Mouse (Mus musculus) myocyte (in vitro differentiated cells): ENCODE results near the gene Vsig10. TPM values are rescaled to one million over a fixed set of nuclear protein-coding genes. Genes with fewer than 3 reads are reported as not detected.

Source experiments
- H3K27me3 ChIP-seq: one replicate; pipeline ENCODE4 v1.6.1; 2011; ENCODE audit not compliant: control insufficient read depth, insufficient read depth, insufficient read length
- H3K36me3 ChIP-seq: one replicate; pipeline ENCODE4 v1.6.1; 2011; ENCODE audit not compliant: control insufficient read depth, insufficient read depth
- H3K4me2 ChIP-seq: one replicate; pipeline ENCODE4 v1.6.1; 2011; ENCODE audit warnings: low read depth, control low read depth
- H3K4me3 ChIP-seq: one replicate; pipeline ENCODE4 v1.5.1; 2011; ENCODE audit warnings: mild to moderate bottlenecking, control low read depth, moderate library complexity
- H3K79me2 ChIP-seq: one replicate; pipeline ENCODE4 v1.6.1; 2011; ENCODE audit not compliant: control insufficient read depth, insufficient read depth
- H3ac ChIP-seq: one replicate; pipeline ENCODE4 v1.6.1; 2011; ENCODE audit not compliant: control insufficient read depth, insufficient read length
- CEBPB ChIP-seq: IDR thresholded peaks from 2 replicates; pipeline ENCODE4 v1.6.1; 2011; ENCODE audit warnings: mild to moderate bottlenecking, moderate library complexity; ENCODE audit not compliant: poor library complexity, insufficient read depth, severe bottlenecking
- E2F4 ChIP-seq: IDR thresholded peaks from one replicate; pipeline ENCODE4 v1.6.1; 2011; ENCODE audit warnings: mild to moderate bottlenecking, control low read depth, moderate library complexity; ENCODE audit not compliant: insufficient read depth
- MAX ChIP-seq: IDR thresholded peaks from one replicate; pipeline ENCODE4 v1.6.1; 2011; ENCODE audit warnings: low read depth, mild to moderate bottlenecking, control low read depth
- MYOD1 ChIP-seq, 3 experiments: IDR thresholded peaks; one replicate each; pipeline ENCODE4 v1.6.1; 2011; ENCODE audit warnings: control low read depth in 2 of 3, low read depth in 2 of 3, mild to moderate bottlenecking in 2 of 3, moderate library complexity in 1 of 3; ENCODE audit not compliant: insufficient read length in 2 of 3, control insufficient read depth in 1 of 3
- MYOG ChIP-seq, 3 experiments: IDR thresholded peaks; one replicate each; pipeline ENCODE4 v1.6.1; 2011; ENCODE audit warnings: control low read depth in 2 of 3, low read depth in 2 of 3, mild to moderate bottlenecking in 2 of 3; ENCODE audit not compliant: insufficient read length in 2 of 3, control insufficient read depth in 1 of 3, insufficient read depth in 1 of 3
- POLR2A ChIP-seq: IDR thresholded peaks from one replicate; pipeline ENCODE4 v1.6.1; 2011; ENCODE audit warnings: low read depth, mild to moderate bottlenecking, control low read depth, moderate library complexity; ENCODE audit not compliant: insufficient read length
- POLR2AphosphoS2 ChIP-seq: IDR thresholded peaks from one replicate; pipeline ENCODE4 v1.6.1; 2011; ENCODE audit warnings: low read depth, control low read depth; ENCODE audit not compliant: insufficient read length
- REST ChIP-seq: IDR thresholded peaks from one replicate; pipeline ENCODE4 v1.6.1; 2011; ENCODE audit warnings: mild to moderate bottlenecking, control low read depth, moderate library complexity; ENCODE audit not compliant: insufficient read depth, insufficient read length
- SRF ChIP-seq: IDR thresholded peaks from one replicate; pipeline ENCODE4 v1.6.1; 2011; ENCODE audit warnings: low read depth; ENCODE audit not compliant: control insufficient read depth, insufficient read length
- TCF12 ChIP-seq: IDR thresholded peaks from one replicate; pipeline ENCODE4 v1.6.1; 2011; ENCODE audit warnings: mild to moderate bottlenecking, control low read depth; ENCODE audit not compliant: poor library complexity, insufficient read depth, severe bottlenecking
- TCF3 ChIP-seq: IDR thresholded peaks from one replicate; pipeline ENCODE4 v1.6.1; 2011; ENCODE audit warnings: low read depth, control low read depth; ENCODE audit not compliant: insufficient read length
- USF1 ChIP-seq: IDR thresholded peaks from one replicate; pipeline ENCODE4 v1.6.1; 2011; ENCODE audit warnings: low read depth, mild to moderate bottlenecking, control low read depth, moderate library complexity
- polyA plus RNA-seq: library from polyadenylated mRNA; unstranded; fragments of >200 nt; fragmentation: generic; extraction: Trizol; gene quantifications from one replicate; pipeline ENCODE4 v1.2.1, GENCODE M21; 2012; ENCODE audit warnings: missing spikeins

Vsig10 gene
- polyA plus RNA-seq, 1 experiment: 2.2 TPM

- TF ChIP-seq MYOG (IDR thresholded peaks at IDR 0.05; ENCODE audit: control insufficient read depth in 1 of 3, insufficient read depth in 1 of 3, insufficient read length in 2 of 3, low read depth in 2 of 3): no peak
- TF ChIP-seq REST: no peak
- no peak for TF ChIP-seq TCF3
- TF ChIP-seq USF1: no peak
- no peak for TF ChIP-seq SRF
- TF ChIP-seq CEBPB: no peak
- TF ChIP-seq POLR2A: no peak
- no peak for TF ChIP-seq TCF12
- no peak for TF ChIP-seq MYOD1 (IDR thresholded peaks at IDR 0.05; ENCODE audit: control insufficient read depth in 1 of 3, insufficient read length in 2 of 3, low read depth in 2 of 3)
- Histone ChIP-seq H3K4me2 (no peak overlapping the region), H3ac (no peak overlapping the region), H3K79me2 (peaks cover 8% of the 10 kb centered on the region), H3K27me3 (peaks cover 11% of the 10 kb centered on the region), H3K36me3 (no peaks in the 10 kb centered on the region), H3K4me3 (no peak overlapping the region)
Measured at GRCm38 (mm10) chr5:117390895-117391294, 72.0 kb downstream of the Vsig10 start.

DNA sequence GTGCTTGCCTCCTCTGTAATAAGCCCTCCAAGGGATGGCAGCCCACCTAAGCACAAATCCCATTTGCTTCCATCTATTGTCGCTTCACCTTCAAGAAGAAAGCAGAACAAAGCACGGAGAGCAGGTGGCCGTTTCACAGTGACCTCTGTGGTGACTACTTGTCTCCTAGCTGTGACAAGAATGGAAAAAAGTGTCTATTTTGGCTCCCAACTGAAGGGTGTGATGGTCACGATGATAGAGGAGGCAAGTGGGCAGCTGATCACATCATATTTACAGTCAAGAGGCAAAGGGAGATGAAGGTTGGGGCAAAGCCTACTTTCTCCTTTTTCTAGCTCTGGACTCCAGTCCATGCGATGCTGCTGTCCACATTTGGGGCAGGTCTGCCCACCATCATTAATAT, 77.0 kb downstream of the Vsig10 start:
- Histone ChIP-seq H3K27me3 (peaks cover 17% of the 10 kb centered on the region), H3K4me3 (no peak overlapping the region), H3K4me2 (no peak overlapping the region), H3K36me3 (no peaks in the 10 kb centered on the region), H3K79me2 (no peaks in the 10 kb centered on the region), H3ac (no peak overlapping the region)
- TF ChIP-seq TCF12 (no peak), POLR2AphosphoS2 (no peak), MYOD1 (IDR thresholded peaks at IDR 0.05; ENCODE audit: control insufficient read depth in 1 of 3, insufficient read length in 2 of 3, low read depth in 2 of 3) (no peak), E2F4 (no peak), CEBPB (no peak), REST (no peak), MAX (no peak), USF1 (no peak)

GRCm38 (mm10) chr5:117396596-117397014, 77.7 kb downstream of the Vsig10 start:
- Histone ChIP-seq H3K4me3 (no peak overlapping the region), H3K36me3 (no peaks in the 10 kb centered on the region), H3K27me3 (peaks cover 17% of the 10 kb centered on the region), H3K79me2 (no peaks in the 10 kb centered on the region), H3K4me2 (no peak overlapping the region), H3ac (no peak overlapping the region)
- TF ChIP-seq CEBPB: no peak
- no peak for TF ChIP-seq MAX
- no peak for TF ChIP-seq SRF
- no peak for TF ChIP-seq MYOD1 (IDR thresholded peaks at IDR 0.05; ENCODE audit: control insufficient read depth in 1 of 3, insufficient read length in 2 of 3, low read depth in 2 of 3)
- TF ChIP-seq POLR2A: no peak
- no peak for TF ChIP-seq USF1
- no peak for TF ChIP-seq MYOG (IDR thresholded peaks at IDR 0.05; ENCODE audit: control insufficient read depth in 1 of 3, insufficient read depth in 1 of 3, insufficient read length in 2 of 3, low read depth in 2 of 3)
- no peak for TF ChIP-seq POLR2AphosphoS2
- TF ChIP-seq TCF3: no peak
- no peak for TF ChIP-seq TCF12
- no peak for TF ChIP-seq REST
- TF ChIP-seq E2F4: no peak

- Histone ChIP-seq H3K4me2 (no peak overlapping the region), H3ac (no peak overlapping the region), H3K36me3 (no peaks in the 10 kb centered on the region), H3K27me3 (peaks cover 17% of the 10 kb centered on the region), H3K4me3 (no peak overlapping the region), H3K79me2 (no peaks in the 10 kb centered on the region)
- TF ChIP-seq POLR2AphosphoS2: no peak
- no peak for TF ChIP-seq POLR2A
- no peak for TF ChIP-seq USF1
- no peak for TF ChIP-seq TCF3
- TF ChIP-seq SRF: no peak
- TF ChIP-seq MYOD1 (IDR thresholded peaks at IDR 0.05; ENCODE audit: control insufficient read depth in 1 of 3, insufficient read length in 2 of 3, low read depth in 2 of 3): no peak
- TF ChIP-seq REST: no peak
- TF ChIP-seq MAX: no peak
- TF ChIP-seq CEBPB: no peak
- TF ChIP-seq TCF12: no peak
- TF ChIP-seq E2F4: no peak
- TF ChIP-seq MYOG (IDR thresholded peaks at IDR 0.05; ENCODE audit: control insufficient read depth in 1 of 3, insufficient read depth in 1 of 3, insufficient read length in 2 of 3, low read depth in 2 of 3): no peak
Measured at GRCm38 (mm10) chr5:117397371-117397770, 78.5 kb downstream of the Vsig10 start.

- Histone ChIP-seq H3K27me3 (peaks cover 24% of the 10 kb centered on the region), H3K4me3 (no peak overlapping the region), H3K4me2 (no peak overlapping the region), H3ac (no peak overlapping the region), H3K36me3 (no peaks in the 10 kb centered on the region), H3K79me2 (no peaks in the 10 kb centered on the region)
- TF ChIP-seq POLR2AphosphoS2 (no peak), TCF12 (no peak), POLR2A (no peak), CEBPB (no peak), MYOG (IDR thresholded peaks at IDR 0.05; ENCODE audit: control insufficient read depth in 1 of 3, insufficient read depth in 1 of 3, insufficient read length in 2 of 3, low read depth in 2 of 3) (no peak), REST (no peak), USF1 (no peak), MAX (no peak), TCF3 (no peak), MYOD1 (IDR thresholded peaks at IDR 0.05; ENCODE audit: control insufficient read depth in 1 of 3, insufficient read length in 2 of 3, low read depth in 2 of 3) (no peak), E2F4 (no peak), SRF (no peak)
Measured at GRCm38 (mm10) chr5:117398007-117398550, 79.2 kb downstream of the Vsig10 start.
